Mouse (Mus musculus): ENCODE measurements around the gene Pxt1.
A peak's percentile ranks its signal among the peaks of the same experiment; 100 is the strongest.
"Not testable (repeated sequence)": the region's sequence is repeated elsewhere in the genome, so short reads cannot be mapped to it uniquely, and the experiment has no call there.

The Pxt1 gene

GRCm38 (mm10) chr17:28943740-28944139 lies at the start of gene Pxt1:
Gene Pxt1 (minus strand): TSS chr17:28943840.
- DNase-seq (ENCODE audit: low spot score), result no peak

GRCm38 (mm10) chr17:28993004-28993403 lies 49.4 kb upstream of the Pxt1 start:
- not testable (repeated sequence) for DNase-seq (ENCODE audit: low spot score)

- DNase-seq (ENCODE audit: low spot score), result no peak
Observed at GRCm38 (mm10) chr17:28992105-28992504, 48.5 kb upstream of the Pxt1 start.

GRCm38 (mm10) chr17:28991286-28991685 lies 47.6 kb upstream of the Pxt1 start:
- no peak for DNase-seq (ENCODE audit: low spot score)

GRCm38 (mm10) chr17:28990060-28990459 lies 46.4 kb upstream of the Pxt1 start:
- DNase-seq (ENCODE audit: low spot score), result no peak

GRCm38 (mm10) chr17:28988996-28989395 lies 45.4 kb upstream of the Pxt1 start:
- DNase-seq (ENCODE audit: low spot score), result no peak

GRCm38 (mm10) chr17:28988291-28988690 lies 44.7 kb upstream of the Pxt1 start:
- no peak for DNase-seq (ENCODE audit: low spot score)

- no peak for DNase-seq (ENCODE audit: low spot score)
Observed at GRCm38 (mm10) chr17:28987713-28988112, 44.1 kb upstream of the Pxt1 start.

- no peak for DNase-seq (ENCODE audit: low spot score)
Observed at GRCm38 (mm10) chr17:28986833-28987232, 43.2 kb upstream of the Pxt1 start.

- no peak for DNase-seq (ENCODE audit: low spot score)
Observed at GRCm38 (mm10) chr17:28984724-28985420, 41.2 kb upstream of the Pxt1 start.

GRCm38 (mm10) chr17:28982591-28982990 lies 39.0 kb upstream of the Pxt1 start:
- DNase-seq (ENCODE audit: low spot score), result no peak

GRCm38 (mm10) chr17:28981081-28981480 lies 37.4 kb upstream of the Pxt1 start:
- DNase-seq (ENCODE audit: low spot score), result no peak

GRCm38 (mm10) chr17:28979091-28979490 lies 35.5 kb upstream of the Pxt1 start:
- no peak for DNase-seq (ENCODE audit: low spot score)

- DNase-seq (ENCODE audit: low spot score), result no peak
Observed at GRCm38 (mm10) chr17:28970122-28970521, 26.5 kb upstream of the Pxt1 start.

GRCm38 (mm10) chr17:28967021-28967610 lies 23.5 kb upstream of the Pxt1 start:
- no peak for DNase-seq (ENCODE audit: low spot score)

GRCm38 (mm10) chr17:28961596-28961995 lies 18.0 kb upstream of the Pxt1 start:
- no peak for DNase-seq (ENCODE audit: low spot score)

- no peak for DNase-seq (ENCODE audit: low spot score)
Observed at GRCm38 (mm10) chr17:28960597-28960996, 17.0 kb upstream of the Pxt1 start.

- DNase-seq (ENCODE audit: low spot score), result no peak
Observed at GRCm38 (mm10) chr17:28954416-28954815, 10.8 kb upstream of the Pxt1 start.

- no peak for DNase-seq (ENCODE audit: low spot score)
Observed at GRCm38 (mm10) chr17:28953251-28953650, 9.6 kb upstream of the Pxt1 start.

- peak; percentile 53 for DNase-seq (ENCODE audit: low spot score)
Observed at GRCm38 (mm10) chr17:28951831-28952799, 8.5 kb upstream of the Pxt1 start, which contains the start of gene Kctd20. Gene Kctd20 (plus strand): TSS chr17:28951950.

GRCm38 (mm10) chr17:28950751-28951150 lies 7.1 kb upstream of the Pxt1 start:
- DNase-seq (ENCODE audit: low spot score), result no peak

- no peak for DNase-seq (ENCODE audit: low spot score)
Observed at GRCm38 (mm10) chr17:28948661-28949060, 5.0 kb upstream of the Pxt1 start.
